ENCODE assay signal across 26 mouse cellular contexts in genomic region chr3:130853866-130854265, GRCm38 (mm10).
"Had no signal": no experiment of that assay in that cellular context is flagged by ENCODE, and none has a peak within 500 bp of the region (broad histone marks: within the 10 kb centered on the region; RNA-seq: fewer than 3 reads in every experiment).

No protein-coding gene starts in this region.

- H3K9me3 ChIP-seq: heart, embryonic 13.5 days; heart, embryonic 15.5 days; hindbrain, embryonic 13.5 days; hindbrain, embryonic 15.5 days; kidney, embryonic 15.5 days; limb, embryonic 12.5 days; liver, embryonic 13.5 days; liver, embryonic 15.5 days had no signal

- DNase-seq: gastrocnemius, postnatal 14 days; gastrocnemius, postnatal 36 days; heart, adult 11 months; heart, adult 2 months; heart, postnatal 14 days; heart, postnatal 36 days; kidney, adult 11 months; kidney, adult 2 months; kidney, adult 9 months; kidney, postnatal 14 days; kidney, postnatal 36 days; layer of hippocampus, adult 9-11 months; layer of hippocampus, postnatal 36 days; left cerebral cortex, postnatal 4 days; liver, embryonic 13.5 days had no signal

- H3K9ac ChIP-seq: heart, embryonic 13.5 days; heart, embryonic 15.5 days; hindbrain, embryonic 13.5 days; hindbrain, embryonic 15.5 days; kidney, embryonic 15.5 days; limb, embryonic 12.5 days; liver, embryonic 13.5 days; liver, embryonic 15.5 days had no signal

- H3K4me3 ChIP-seq: heart, adult 2 months; heart, embryonic 13.5 days; heart, embryonic 15.5 days; hindbrain, embryonic 13.5 days; hindbrain, embryonic 15.5 days; kidney, embryonic 15.5 days; limb, embryonic 12.5 days; liver, embryonic 13.5 days; liver, embryonic 15.5 days had no signal

- H3K4me2 ChIP-seq: heart, embryonic 11.5 days; heart, embryonic 13.5 days; heart, embryonic 15.5 days; hindbrain, embryonic 13.5 days; hindbrain, embryonic 15.5 days; kidney, embryonic 15.5 days; limb, embryonic 12.5 days; liver, embryonic 13.5 days; liver, embryonic 15.5 days had no signal

- H3K27ac ChIP-seq: heart, adult 2 months; heart, embryonic 13.5 days; heart, embryonic 15.5 days; hindbrain, embryonic 13.5 days; hindbrain, embryonic 15.5 days; hindbrain, postnatal 0 days; kidney, embryonic 15.5 days; kidney, postnatal 0 days; limb, embryonic 12.5 days; liver, embryonic 13.5 days; liver, embryonic 15.5 days had no signal

- H3K27me3 ChIP-seq: heart, embryonic 13.5 days; heart, embryonic 15.5 days; hindbrain, embryonic 13.5 days; hindbrain, embryonic 15.5 days; kidney, embryonic 15.5 days; limb, embryonic 12.5 days; liver, embryonic 13.5 days; liver, embryonic 15.5 days had no signal

- H3K36me3 ChIP-seq: heart, embryonic 13.5 days; heart, embryonic 15.5 days; hindbrain, embryonic 13.5 days; hindbrain, embryonic 15.5 days; kidney, embryonic 15.5 days; limb, embryonic 12.5 days; liver, embryonic 13.5 days; liver, embryonic 15.5 days had no signal

- H3K4me1 ChIP-seq: heart, embryonic 13.5 days; heart, embryonic 15.5 days; hindbrain, embryonic 13.5 days; hindbrain, embryonic 15.5 days; kidney, embryonic 15.5 days; liver, embryonic 13.5 days; liver, embryonic 15.5 days had no signal

- ATAC-seq: hindbrain, postnatal 0 days; intestine, embryonic 16.5 days had no signal
